ENCODE assay signal across 8 mouse cellular contexts in the genomic region with DNA sequence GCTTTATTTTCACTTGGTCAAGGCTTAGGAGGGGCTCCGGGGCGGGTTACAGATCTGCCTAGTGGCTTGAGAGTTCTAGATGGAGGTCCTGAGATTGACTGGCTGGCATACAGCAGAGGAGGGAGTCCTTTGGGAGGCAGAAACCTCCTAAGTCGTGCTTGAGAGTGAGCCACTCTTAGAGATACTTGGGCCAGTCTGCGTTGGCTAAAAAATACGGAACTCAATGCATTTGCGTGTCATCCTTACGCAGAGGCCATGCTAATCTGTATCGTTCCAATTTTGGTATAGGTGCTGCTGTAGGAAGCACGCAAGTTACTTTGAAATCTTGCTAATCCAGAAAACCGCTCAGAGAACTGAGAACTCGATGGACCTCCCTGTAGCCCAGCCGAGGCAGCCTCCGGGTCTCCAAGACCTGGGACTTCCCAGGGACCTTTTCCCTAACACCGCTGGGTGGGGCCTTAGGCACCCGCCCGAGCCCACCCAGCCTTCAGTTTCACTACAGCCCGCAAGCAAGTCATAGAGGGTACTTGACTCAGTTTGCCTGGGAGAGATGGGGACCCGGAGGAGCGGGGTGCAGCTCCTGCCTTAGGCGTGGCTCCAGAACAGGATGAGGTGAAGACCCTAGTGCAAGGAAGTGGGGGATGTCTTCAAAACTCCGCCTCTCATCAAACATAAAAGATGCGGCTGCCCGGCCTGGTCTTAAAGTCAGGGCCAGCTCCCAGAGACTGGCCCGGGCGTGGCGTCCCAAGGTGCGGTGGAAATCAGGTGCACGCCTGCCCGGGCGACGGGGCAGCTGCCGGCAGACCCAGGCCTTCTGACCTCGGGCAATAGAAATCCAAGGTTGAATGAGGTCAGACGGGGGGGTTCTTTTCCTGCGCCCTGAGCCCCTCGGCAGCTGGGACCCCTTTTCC. TPM values are rescaled to one million over a fixed set of nuclear protein-coding genes. Genes with fewer than 3 reads are reported as not detected.
DNase-seq lines count a peak whose midpoint lies in the region; ATAC-seq and TF ChIP-seq lines count a peak whose summit lies in the region.

No protein-coding gene starts in this region.

- H3K4me1 ChIP-seq in kidney, embryonic 14.5 days (ENCODE audit: control insufficient read depth, insufficient read depth, low read length), result peaks cover 43% of the 10 kb centered on the region
- H3K4me1 ChIP-seq in bone marrow macrophage, adult 2 months (ENCODE audit: control insufficient read depth, insufficient read depth, low read length), result peaks cover 35% of the 10 kb centered on the region
- H3K4me1 ChIP-seq in hindbrain, embryonic 12.5 days, result peaks cover 44% of the 10 kb centered on the region
- peaks cover 52% of the 10 kb centered on the region for H3K4me1 ChIP-seq in midbrain, embryonic 13.5 days (replicated peaks)

- H3K27ac ChIP-seq in kidney, embryonic 14.5 days (ENCODE audit: low read depth, low read length), result peak overlapping the region; percentile 91
- H3K27ac ChIP-seq in bone marrow macrophage, adult 2 months (ENCODE audit: insufficient read depth, low read depth, low read length), result peak overlapping the region; percentile 84
- H3K27ac ChIP-seq in hindbrain, embryonic 12.5 days, result peak overlapping the region; percentile 86; the same call in 1 of the 2 replicates
- H3K27ac ChIP-seq in midbrain, embryonic 13.5 days, result no peak overlapping the region

- H3K9ac ChIP-seq in kidney, embryonic 14.5 days (ENCODE audit: low read depth, low read length), result peak overlapping the region; percentile 91
- H3K9ac ChIP-seq in hindbrain, embryonic 12.5 days, result peak overlapping the region; percentile 84
- H3K9ac ChIP-seq in midbrain, embryonic 13.5 days (replicated peaks), result peak overlapping the region; percentile 80

- H3K4me3 ChIP-seq in kidney, embryonic 14.5 days (ENCODE audit: low read length), result peak overlapping the region; percentile 92
- peak overlapping the region; percentile 90 for H3K4me3 ChIP-seq in bone marrow macrophage, adult 2 months (ENCODE audit: insufficient read depth, low read length)
- peak overlapping the region; percentile 74 for H3K4me3 ChIP-seq in hindbrain, embryonic 12.5 days
- H3K4me3 ChIP-seq in midbrain, embryonic 13.5 days (replicated peaks), result peak overlapping the region; percentile 85

- no peak for TF ChIP-seq CTCF in bone marrow macrophage, adult 2 months (IDR thresholded peaks at IDR 0.05; ENCODE audit: low read depth, low read length)

- no peaks in the 10 kb centered on the region for H3K27me3 ChIP-seq in kidney, embryonic 14.5 days (ENCODE audit: control insufficient read depth, insufficient read depth, low read length)
- H3K27me3 ChIP-seq in hindbrain, embryonic 12.5 days, result no peaks in the 10 kb centered on the region
- H3K27me3 ChIP-seq in midbrain, embryonic 13.5 days, result peaks cover 13% of the 10 kb centered on the region; the same call in 1 of the 2 replicates

- no peak for ATAC-seq in kidney, embryonic 14.5 days (ENCODE audit: low FRiP score, low TSS enrichment)
- no peak for ATAC-seq in hindbrain, embryonic 12.5 days (ENCODE audit: low FRiP score)
- ATAC-seq in midbrain, embryonic 13.5 days, result no peak

- no peak for DNase-seq in kidney, postnatal 14 days
- DNase-seq in frontal cortex, postnatal 25 days (ENCODE audit: low spot score in 2 of 2), result no peak
- no peak for DNase-seq in urinary bladder, postnatal 10 days (ENCODE audit: low spot score)
- no peak for DNase-seq in left cerebral cortex, adult 8-10 months (ENCODE audit: low spot score in 2 of 2)

- no peaks in the 10 kb centered on the region for H3K36me3 ChIP-seq in kidney, embryonic 14.5 days (ENCODE audit: control insufficient read depth, insufficient read depth, low read length)
- no peaks in the 10 kb centered on the region for H3K36me3 ChIP-seq in hindbrain, embryonic 12.5 days
- H3K36me3 ChIP-seq in midbrain, embryonic 13.5 days, result no peaks in the 10 kb centered on the region

- WGBS in kidney, embryonic 14.5 days, result 5% methylated on average over 36 of the region's 36 CpGs
- 5% methylated on average over 36 of the region's 36 CpGs for WGBS in hindbrain, embryonic 12.5 days
- WGBS in midbrain, embryonic 13.5 days, result 4% methylated on average over 36 of the region's 36 CpGs

- peak overlapping the region; percentile 78 for H3K4me2 ChIP-seq in kidney, embryonic 14.5 days (replicated peaks; ENCODE audit: low read depth, low read length)
- peak overlapping the region; percentile 96 for H3K4me2 ChIP-seq in hindbrain, embryonic 12.5 days (replicated peaks)
- peak overlapping the region; percentile 95 for H3K4me2 ChIP-seq in midbrain, embryonic 13.5 days (replicated peaks)

- H3K9me3 ChIP-seq in kidney, embryonic 14.5 days (ENCODE audit: control insufficient read depth, low read length), result no peaks in the 10 kb centered on the region
- H3K9me3 ChIP-seq in hindbrain, embryonic 12.5 days (replicated peaks), result no peaks in the 10 kb centered on the region
- no peaks in the 10 kb centered on the region for H3K9me3 ChIP-seq in midbrain, embryonic 13.5 days

- TF ChIP-seq POLR2A in bone marrow macrophage, adult 2 months (IDR thresholded peaks at IDR 0.05; ENCODE audit: borderline replicate concordance, low read depth, low read length), result no peak

RNA-seq across cellular contexts. Expression of a gene that starts 1.3 kb away (rescaled TPM):
- 43.8 and 72.3 TPM in 2 replicates for polyA plus RNA-seq in kidney, embryonic 14.5 days (2014; fragmentation: Nextera tagmentation; extraction: Ambion mirVana)
- polyA plus RNA-seq in bone marrow macrophage, adult 2 months (2012; ENCODE audit: insufficient read depth, insufficient read length, missing spikeins), result 170 and 194 TPM in 2 replicates
- 32.0 and 33.5 TPM in 2 replicates for polyA plus RNA-seq in hindbrain, embryonic 12.5 days (2016; fragmentation: Nextera tagmentation; extraction: Ambion mirVana)
- 11.8 and 14.1 TPM in 2 replicates for polyA plus RNA-seq in midbrain, embryonic 13.5 days (2015; fragmentation: Nextera tagmentation; extraction: Ambion mirVana)
- total RNA-seq in left cerebral cortex, adult 8-10 months (2022), result 10 to 100 TPM; 65.9 to 77.7 (median 71.1) TPM
